Mouse (Mus musculus) neural tube, embryonic 13.5 days (tissue): ENCODE results near the gene Cc2d2a. TPM values are rescaled to one million over a fixed set of nuclear protein-coding genes. Genes with fewer than 3 reads are reported as not detected.

Experiments
- ATAC-seq: fragments of 200-750 bp; cut with Nextera tagmentation; 2 replicates; pipeline ENCODE4 v1.8.0; 2017; ENCODE audit warnings: low read depth, mild to moderate bottlenecking, moderate TSS enrichment, moderate library complexity
- H3K27ac ChIP-seq: fragments of 300-500 bp; sonication (generic); replicated peaks from 2 replicates; pipeline ENCODE4 v1.5.1; 2015; ENCODE audit warnings: moderate library complexity, mild to moderate bottlenecking, inconsistent platforms
- H3K27me3 ChIP-seq: fragments of 300-500 bp; sonication (generic); 2 replicates; pipeline ENCODE4 v1.6.1; 2015; ENCODE audit warnings: mild to moderate bottlenecking, inconsistent platforms
- H3K36me3 ChIP-seq: fragments of 300-500 bp; sonication (generic); 2 replicates; pipeline ENCODE4 v1.6.1; 2015; ENCODE audit warnings: mild to moderate bottlenecking, inconsistent platforms
- H3K4me1 ChIP-seq: fragments of 300-500 bp; sonication (generic); replicated peaks from 2 replicates; pipeline ENCODE4 v1.6.1; 2015; ENCODE audit warnings: inconsistent platforms
- H3K4me2 ChIP-seq: fragments of 300-500 bp; sonication (generic); 2 replicates; pipeline ENCODE4 v1.6.1; 2015; ENCODE audit warnings: inconsistent platforms, mild to moderate bottlenecking, moderate library complexity
- H3K4me3 ChIP-seq: fragments of 300-500 bp; sonication (generic); 2 replicates; pipeline ENCODE4 v1.5.1; 2015; ENCODE audit warnings: mild to moderate bottlenecking, inconsistent platforms
- H3K9ac ChIP-seq: fragments of 300-500 bp; sonication (generic); 2 replicates; pipeline ENCODE4 v1.6.1; 2015; ENCODE audit warnings: moderate library complexity, mild to moderate bottlenecking, inconsistent platforms
- H3K9me3 ChIP-seq: fragments of 300-500 bp; sonication (generic); 2 replicates; pipeline ENCODE4 v1.6.1; 2016; ENCODE audit warnings: inconsistent platforms
- WGBS: fragments of 180-500 bp; shearing (Covaris S2); methylation state at CpG from one replicate; pipeline ENCODE4 v1.1.7; 2015; 5-methylcytosine and 5-hydroxymethylcytosine counted together
- polyA plus RNA-seq: library from polyadenylated mRNA; unstranded; fragments of >200 nt; fragmentation: Nextera tagmentation; extraction: Ambion mirVana; gene quantifications from 2 replicates; pipeline ENCODE4 v1.2.1, GENCODE M21; 2015

Cc2d2a gene
- polyA plus RNA-seq, 1 experiment from 2014 or later: 7.8 TPM

- no peak for ATAC-seq
- no peak overlapping the region for H3K9ac ChIP-seq
- 86% methylated on average over 9 of the region's 9 CpGs for WGBS
- no peak overlapping the region for H3K27ac ChIP-seq
- no peak overlapping the region for H3K4me3 ChIP-seq
- H3K36me3 ChIP-seq: no peaks in the 10 kb centered on the region
- no peaks in the 10 kb centered on the region for H3K27me3 ChIP-seq
- no peak overlapping the region for H3K4me2 ChIP-seq
- no peaks in the 10 kb centered on the region for H3K4me1 ChIP-seq
- no peaks in the 10 kb centered on the region for H3K9me3 ChIP-seq
Measured at GRCm38 (mm10) chr5:43787976-43788752, 126.0 kb downstream of the Cc2d2a start.

Other genes starting within 250 kb of the Cc2d2a start
- 1.2 and 1.6 TPM in 2 replicates for gene C1qtnf7, start 146.8 kb upstream of the Cc2d2a start, polyA plus RNA-seq
- 0.08 and 0.39 TPM in 2 replicates for gene Bst1, start 156.5 kb downstream of the Cc2d2a start, polyA plus RNA-seq
- 65.0 and 71.7 TPM in 2 replicates for gene Fbxl5, start 159.3 kb downstream of the Cc2d2a start, polyA plus RNA-seq
- 4.8 and 5.1 TPM in 2 replicates for gene Cd38, start 206.2 kb downstream of the Cc2d2a start, polyA plus RNA-seq